Comparison of ENCODE assay signal across 29 mouse cellular contexts in genomic region chr12:87415358-87415757, GRCm38 (mm10). TPM values are rescaled to one million over a fixed set of nuclear protein-coding genes. Genes with fewer than 3 reads are reported as not detected.
DNase-seq lines count a peak whose midpoint lies in the region; ATAC-seq and TF ChIP-seq lines count a peak whose summit lies in the region.
"Had no signal": no experiment of that assay in that cellular context is flagged by ENCODE, and none has a peak within 500 bp of the region (broad histone marks: within the 10 kb centered on the region; RNA-seq: fewer than 3 reads in every experiment).

No protein-coding gene starts in this region.

- intact Hi-C loops in left cerebral cortex, adult 2 months (cut with DNase I) = loop anchor here (10.0 kb wide), 1 partner anchor 619 kb away; no protein-coding TSS in a partner anchor

- peak; percentile 80 for DNase-seq in heart, adult 11 months
- no peak for DNase-seq in heart, adult 18-20 months
- no peak for DNase-seq in cerebellum, postnatal 10 days
- DNase-seq in left cerebral cortex, adult 2 months (ENCODE audit: extremely low spot score in 1 of 2, low spot score in 2 of 2) = no peak
- no peak for DNase-seq in c-Kit-positive CD71-positive TER-119-positive erythroid progenitor cells, embryonic 14.5 days (ENCODE audit: low spot score)
- DNase-seq in thymus, postnatal 10 days (ENCODE audit: low spot score in 2 of 2) = no peak
- DNase-seq: adrenal gland, adult 8-10 months; adrenal gland, postnatal 36 days; B cell, adult 2 months; cerebellum, adult 11-12 months; cerebellum, adult 8-10 months; cerebellum, postnatal 14 days; forebrain, postnatal 0 days; gastrocnemius, adult 2 months; gastrocnemius, postnatal 14 days; heart, postnatal 10 days; heart, postnatal 36 days had no signal

- peak; percentile 43 for ATAC-seq in common myeloid progenitor, adult 5-6 weeks (replicated peaks; ENCODE audit: low read depth, poor library complexity, severe bottlenecking)
- peak; percentile 47 for ATAC-seq in megakaryocyte, adult 5-6 weeks (ENCODE audit: poor library complexity, severe bottlenecking)
- ATAC-seq: activated CD4-positive, CD25-positive, alpha-beta regulatory T cell, adult 4 months; forebrain, embryonic 14.5 days; forebrain, postnatal 0 days; hindbrain, postnatal 0 days; inflammation-experienced regulatory T-cells, adult 6 months; intestine, postnatal 0 days had no signal

- no peak overlapping the region for H3K4me3 ChIP-seq in left cerebral cortex, adult 2 months
- H3K4me3 ChIP-seq: embryonic facial prominence, embryonic 12.5 days; embryonic facial prominence, embryonic 15.5 days; gastrocnemius, adult 2 months; heart, embryonic 15.5 days; hindbrain, embryonic 10.5 days; hindbrain, embryonic 13.5 days had no signal

- TF ChIP-seq CTCF in left cerebral cortex, adult 2 months (IDR thresholded peaks at IDR 0.05) = no peak

- H3K27ac ChIP-seq in left cerebral cortex, adult 2 months = no peak overlapping the region
- H3K27ac ChIP-seq: embryonic facial prominence, embryonic 12.5 days; embryonic facial prominence, embryonic 15.5 days; gastrocnemius, adult 2 months; heart, embryonic 15.5 days; hindbrain, embryonic 10.5 days; hindbrain, embryonic 13.5 days; hindbrain, postnatal 0 days had no signal

RNA-seq across cellular contexts. Expression of gene Sptlc2, which starts 27.2 kb away (rescaled TPM):
- 10 to 100 TPM; 21.1 to 24.1 TPM for total RNA-seq in heart, adult 18-20 months (2021)
- 70.8 and 79.8 TPM in 2 replicates for total RNA-seq in common myeloid progenitor, adult 5-6 weeks (2017)
- 210 and 245 TPM in 2 replicates for total RNA-seq in megakaryocyte, adult 5-6 weeks (2015)
- 168 and 181 TPM in 2 replicates for total RNA-seq in megakaryocyte, adult 5-6 weeks (2017)
- total RNA-seq in left cerebral cortex, adult 2 months (2021) = 10 to 100 TPM; 32.4 to 33.0 TPM

RNA-seq across cellular contexts. Expression of gene Slirp, which starts 28.3 kb away (rescaled TPM):
- 100 to 1,000 TPM; 148 to 166 TPM for total RNA-seq in heart, adult 18-20 months (2021)
- total RNA-seq in common myeloid progenitor, adult 5-6 weeks (2017) = 100.0 and 104 TPM in 2 replicates
- 74.3 and 85.7 TPM in 2 replicates for total RNA-seq in megakaryocyte, adult 5-6 weeks (2015)
- total RNA-seq in megakaryocyte, adult 5-6 weeks (2017) = 34.3 and 64.3 TPM in 2 replicates
- 10 to 100 TPM; 85.9 to 91.9 TPM for total RNA-seq in left cerebral cortex, adult 2 months (2021)

RNA-seq across cellular contexts. Expression of gene Alkbh1, which starts 28.5 kb away (rescaled TPM):
- total RNA-seq in heart, adult 18-20 months (2021) = 10 to 100 TPM in 1 of 2 experiments, 1 to 10 TPM in 1; 9.8 to 10.6 TPM
- 48.6 and 72.2 TPM in 2 replicates for total RNA-seq in common myeloid progenitor, adult 5-6 weeks (2017)
- 17.7 and 19.5 TPM in 2 replicates for total RNA-seq in megakaryocyte, adult 5-6 weeks (2015)
- total RNA-seq in megakaryocyte, adult 5-6 weeks (2017) = 25.6 and 32.2 TPM in 2 replicates
- 10 to 100 TPM; 19.0 to 19.6 TPM for total RNA-seq in left cerebral cortex, adult 2 months (2021)

RNA-seq across cellular contexts. Expression of gene Snw1, which starts 56.7 kb away (rescaled TPM):
- 10 to 100 TPM; 43.2 to 46.5 TPM for total RNA-seq in heart, adult 18-20 months (2021)
- total RNA-seq in common myeloid progenitor, adult 5-6 weeks (2017) = 178 and 187 TPM in 2 replicates
- total RNA-seq in megakaryocyte, adult 5-6 weeks (2015) = 38.4 and 38.9 TPM in 2 replicates
- total RNA-seq in megakaryocyte, adult 5-6 weeks (2017) = 124 and 141 TPM in 2 replicates
- total RNA-seq in left cerebral cortex, adult 2 months (2021) = 10 to 100 TPM; 63.2 to 73.1 TPM
